In the genomic region with DNA sequence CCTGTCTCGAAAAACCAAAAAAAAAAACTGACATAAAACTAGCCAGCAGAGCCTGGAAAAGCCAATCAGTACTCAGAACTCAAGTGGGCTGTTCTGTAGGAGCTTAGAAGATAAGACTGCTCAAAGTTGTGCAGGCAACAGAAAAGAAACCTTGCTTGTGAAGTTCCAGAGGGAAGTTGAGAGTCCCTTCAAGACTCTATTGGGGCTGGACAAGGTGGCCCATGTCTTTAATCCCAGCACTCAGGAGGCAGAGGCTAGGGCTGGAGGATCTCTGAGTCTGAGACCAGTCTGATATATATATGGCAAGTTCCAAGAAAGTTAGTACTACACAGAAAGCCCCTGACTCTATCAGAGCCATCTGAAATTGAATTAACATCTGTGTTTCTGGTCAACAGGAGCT, we compare ENCODE assay signal across 18 mouse cellular contexts. TPM values are rescaled to one million over a fixed set of nuclear protein-coding genes. Genes with fewer than 3 reads are reported as not detected.
DNase-seq lines count a peak whose midpoint lies in the region; ATAC-seq and TF ChIP-seq lines count a peak whose summit lies in the region.
"Had no signal": no experiment of that assay in that cellular context is flagged by ENCODE, and none has a peak within 500 bp of the region (broad histone marks: within the 10 kb centered on the region; RNA-seq: fewer than 3 reads in every experiment).

No protein-coding gene starts in this region.

- no peak for TF ChIP-seq EP300 in liver, postnatal 0 days (IDR thresholded peaks at IDR 0.05; ENCODE audit: low read depth)
- TF ChIP-seq EP300 in MEL (IDR thresholded peaks at IDR 0.05; ENCODE audit: low read depth in 1 of 2, low read length in 2 of 2): no peak

- H3K4me1 ChIP-seq in liver, embryonic 12.5 days: peaks cover 45% of the 10 kb centered on the region
- peaks cover 16% of the 10 kb centered on the region for H3K4me1 ChIP-seq in liver, postnatal 0 days (ENCODE audit: insufficient read depth)
- peaks cover 13 to 15% of the 10 kb centered on the region in 2 experiments for H3K4me1 ChIP-seq in MEL (ENCODE audit: control insufficient read depth in 1 of 2, insufficient read depth in 2 of 2, low read length in 2 of 2)
- H3K4me1 ChIP-seq: embryonic facial prominence, embryonic 10.5 days; embryonic facial prominence, embryonic 12.5 days; forebrain, embryonic 15.5 days had no signal

- no peaks in the 10 kb centered on the region for H3K9me3 ChIP-seq in liver, embryonic 12.5 days (replicated peaks)
- no peaks in the 10 kb centered on the region for H3K9me3 ChIP-seq in liver, postnatal 0 days (ENCODE audit: low read length)
- H3K9me3 ChIP-seq in MEL (replicated peaks; ENCODE audit: insufficient read depth, low read length): no peaks in the 10 kb centered on the region
- H3K9me3 ChIP-seq: embryonic facial prominence, embryonic 10.5 days; embryonic facial prominence, embryonic 12.5 days; forebrain, embryonic 13.5 days; forebrain, embryonic 15.5 days had no signal

- TF ChIP-seq CTCF in liver, postnatal 0 days (IDR thresholded peaks at IDR 0.05; ENCODE audit: low read depth): no peak
- TF ChIP-seq CTCF in MEL (IDR thresholded peaks at IDR 0.05 in 2 of 3, conservative IDR thresholded peaks at IDR 0.05 in 1 of 3; ENCODE audit: control insufficient read depth in 1 of 3, insufficient read depth in 1 of 3, low read depth in 2 of 3, low read length in 3 of 3, poor library complexity in 1 of 3, severe bottlenecking in 1 of 3): no peak

- H3K27ac ChIP-seq in liver, embryonic 12.5 days: 0 out of 2 replicates have a peak overlapping the region, but pooled peaks have one; percentile 10
- no peak overlapping the region for H3K27ac ChIP-seq in liver, postnatal 0 days (ENCODE audit: low read depth)
- no peak overlapping the region for H3K27ac ChIP-seq in MEL (ENCODE audit: control insufficient read depth, low read depth, low read length)
- H3K27ac ChIP-seq: embryonic facial prominence, embryonic 10.5 days; embryonic facial prominence, embryonic 12.5 days; forebrain, embryonic 13.5 days; forebrain, embryonic 15.5 days had no signal

- TF ChIP-seq RAD21 in MEL (IDR thresholded peaks at IDR 0.05; ENCODE audit: low read depth, low read length): no peak

- H3K4me3 ChIP-seq in liver, embryonic 12.5 days: no peak overlapping the region
- no peak overlapping the region for H3K4me3 ChIP-seq in liver, postnatal 0 days (ENCODE audit: low read depth, low read length)
- H3K4me3 ChIP-seq in MEL (ENCODE audit: control insufficient read depth in 1 of 2, insufficient read depth in 1 of 2, low read depth in 2 of 2, low read length in 2 of 2): no peak overlapping the region
- H3K4me3 ChIP-seq: embryonic facial prominence, embryonic 10.5 days; embryonic facial prominence, embryonic 12.5 days; forebrain, embryonic 13.5 days; forebrain, embryonic 15.5 days had no signal

- 38% methylated on average over 1 of the region's 1 CpGs for WGBS in liver, embryonic 12.5 days (ENCODE audit: insufficient replicate concordance)
- WGBS in liver, postnatal 0 days (ENCODE audit: insufficient replicate concordance): 69% methylated on average over 1 of the region's 1 CpGs

- no peak for TF ChIP-seq POLR2A in MEL (IDR thresholded peaks at IDR 0.05; ENCODE audit: control insufficient read depth in 1 of 2, insufficient read depth in 1 of 2, low read depth in 1 of 2, low read length in 2 of 2, poor library complexity in 1 of 2)

- H3K36me3 ChIP-seq in liver, embryonic 12.5 days: peaks cover 7% of the 10 kb centered on the region
- H3K36me3 ChIP-seq in liver, postnatal 0 days (replicated peaks; ENCODE audit: insufficient read depth, low read length): no peaks in the 10 kb centered on the region
- peaks cover 4 to 38% of the 10 kb centered on the region in 2 experiments for H3K36me3 ChIP-seq in MEL (ENCODE audit: control insufficient read depth in 1 of 2, insufficient read depth in 2 of 2, low read length in 2 of 2)
- H3K36me3 ChIP-seq: forebrain, embryonic 15.5 days had no signal

- peaks cover 34% of the 10 kb centered on the region for H3K79me2 ChIP-seq in MEL (ENCODE audit: control insufficient read depth, insufficient read depth, low read length, poor library complexity)

- DNase-seq in heart, adult 11 months: peak; percentile 70
- no peak for DNase-seq in heart, adult 8-10 months (ENCODE audit: low spot score)
- DNase-seq in liver, postnatal 0 days: no peak
- DNase-seq in MEL (ENCODE audit: low read depth, low spot score) (peak; percentile 47), adipocyte (ENCODE audit: low spot score) (no peak)
- DNase-seq: adrenal gland, postnatal 25 days; cerebellum, adult 11 months; cerebellum, adult 8-10 months; cerebellum, adult 9-11 months had no signal

- no peak overlapping the region for H3K4me2 ChIP-seq in liver, embryonic 12.5 days
- H3K4me2 ChIP-seq in liver, postnatal 0 days (ENCODE audit: low read depth, low read length): no peak overlapping the region
- H3K4me2 ChIP-seq: embryonic facial prominence, embryonic 12.5 days; forebrain, embryonic 13.5 days; forebrain, embryonic 15.5 days had no signal

- no peaks in the 10 kb centered on the region for H3K27me3 ChIP-seq in liver, embryonic 12.5 days (replicated peaks)
- no peaks in the 10 kb centered on the region for H3K27me3 ChIP-seq in liver, postnatal 0 days (ENCODE audit: insufficient read depth, low read length)
- H3K27me3 ChIP-seq in MEL (ENCODE audit: control insufficient read depth in 1 of 2, insufficient read depth in 2 of 2, low read length in 2 of 2): no peaks in the 10 kb centered on the region
- H3K27me3 ChIP-seq: embryonic facial prominence, embryonic 12.5 days; forebrain, embryonic 13.5 days; forebrain, embryonic 15.5 days; Patski had no signal

- no peak for ATAC-seq in liver, embryonic 12.5 days
- ATAC-seq in liver, postnatal 0 days: no peak
- ATAC-seq in megakaryocyte-erythroid progenitor cell, adult 5-6 weeks (replicated peaks; ENCODE audit: low FRiP score, low TSS enrichment, poor library complexity, severe bottlenecking): 0 out of 2 replicates have a peak, but pooled peaks have one; percentile 49
- ATAC-seq: activated CD4-positive, CD25-positive, alpha-beta regulatory T cell, adult 4 months; forebrain, embryonic 13.5 days; forebrain, embryonic 15.5 days; forebrain, postnatal 0 days; Patski had no signal

- H3K9ac ChIP-seq in liver, embryonic 12.5 days: no peak overlapping the region
- no peak overlapping the region for H3K9ac ChIP-seq in liver, postnatal 0 days (replicated peaks)
- no peak overlapping the region for H3K9ac ChIP-seq in MEL (ENCODE audit: control insufficient read depth, low read depth, low read length, poor library complexity, severe bottlenecking)
- H3K9ac ChIP-seq: embryonic facial prominence, embryonic 12.5 days; forebrain, embryonic 13.5 days; forebrain, embryonic 15.5 days; forebrain, postnatal 0 days had no signal

TF ChIP-seq in MEL, 35 proteins besides CTCF, POLR2A, EP300 and RAD21:
- TF ChIP-seq ZNF384 (IDR thresholded peaks at IDR 0.05; ENCODE audit: low read depth, low read length) (peak; percentile 57; the same call in 1 of the 2 replicates), TBP (IDR thresholded peaks at IDR 0.05; ENCODE audit: low read depth, low read length) (no peak)

RNA-seq across cellular contexts. Expression of a gene that starts 28.0 kb away (rescaled TPM):
- total RNA-seq in heart, adult 8-10 months (2022): 10 to 100 TPM; 69.9 to 81.0 (median 78.4) TPM
- polyA plus RNA-seq in liver, embryonic 12.5 days (2016; fragmentation: Nextera tagmentation; extraction: Ambion mirVana): 13.7 and 15.9 TPM in 2 replicates
- 3.4 and 4.1 TPM in 2 replicates for polyA plus RNA-seq in liver, postnatal 0 days (2015; fragmentation: Nextera tagmentation; extraction: Ambion mirVana)
- 46.5 and 47.6 TPM in 2 replicates for total RNA-seq in MEL (2012; rRNA removed)
- 10 to 100 TPM; 48.4 to 60.4 TPM for polyA plus RNA-seq in MEL (2012; ENCODE audit: insufficient read depth in 1 of 2, insufficient read length in 2 of 2, low read depth in 1 of 2, low replicate concordance in 2 of 2, missing spikeins in 1 of 2)
- 36.1 and 58.2 TPM in 2 replicates for total RNA-seq in megakaryocyte-erythroid progenitor cell, adult 5-6 weeks (2014; fragmentation: Nextera tagmentation)
- 117 and 141 TPM in 2 replicates for total RNA-seq in megakaryocyte-erythroid progenitor cell, adult 5-6 weeks (2017)

Comparison
In these comparisons a context has a peak if more than half of its experiments do, and no peak if none do; other contexts are left out.
1. DNase-seq: peak in heart, adult 11 months (single experiment) and MEL (single experiment); none in heart, adult 8-10 months (single experiment), liver, postnatal 0 days (single experiment) and adipocyte (single experiment).